Mouse (Mus musculus) embryonic facial prominence, embryonic 11.5 days (tissue): ENCODE data around the gene Olfr148. TPM values are rescaled to one million over a fixed set of nuclear protein-coding genes. Genes with fewer than 3 reads are reported as not detected.

ENCODE experiments used
- polyA plus RNA-seq: library from polyadenylated mRNA; unstranded; fragments of >200 nt; fragmentation: Nextera tagmentation; extraction: Ambion mirVana; gene quantifications from 2 replicates; pipeline ENCODE4 v1.2.1, GENCODE M21; 2014

Gene Olfr148
- polyA plus RNA-seq, 1 experiment from 2014 or later = not detected

Other genes starting within 250 kb of the Olfr148 start
- gene Olfr951, start 223.2 kb upstream of the Olfr148 start, polyA plus RNA-seq = not detected in 2 replicates
- gene Olfr952, start 183.5 kb upstream of the Olfr148 start, polyA plus RNA-seq = not detected in 2 replicates
- not detected in 2 replicates for gene Olfr954, start 154.0 kb upstream of the Olfr148 start, polyA plus RNA-seq
- gene Olfr955, start 138.7 kb upstream of the Olfr148 start, polyA plus RNA-seq = not detected in 2 replicates
- gene Olfr44, start 116.7 kb upstream of the Olfr148 start, polyA plus RNA-seq = not detected in 2 replicates
- not detected in 2 replicates for gene Olfr957, start 94.8 kb upstream of the Olfr148 start, polyA plus RNA-seq
- gene Olfr958, start 56.6 kb upstream of the Olfr148 start, polyA plus RNA-seq = not detected in 2 replicates
- not detected in 2 replicates for gene Olfr959, start 35.1 kb upstream of the Olfr148 start, polyA plus RNA-seq
- gene AW551984, start 6.3 kb upstream of the Olfr148 start, polyA plus RNA-seq = 34.3 and 35.0 TPM in 2 replicates
- gene Olfr960, start 10.7 kb downstream of the Olfr148 start, polyA plus RNA-seq = not detected in 2 replicates
- not detected in 2 replicates for gene Olfr961, start 34.4 kb downstream of the Olfr148 start, polyA plus RNA-seq
- gene Olfr963, start 56.5 kb downstream of the Olfr148 start, polyA plus RNA-seq = not detected in 2 replicates
- gene Olfr149, start 96.5 kb downstream of the Olfr148 start, polyA plus RNA-seq = not detected in 2 replicates
- gene Olfr965, start 100.7 kb downstream of the Olfr148 start, polyA plus RNA-seq = not detected in 2 replicates
- not detected in 2 replicates for gene Olfr150, start 120.3 kb downstream of the Olfr148 start, polyA plus RNA-seq
- gene Olfr967, start 135.6 kb downstream of the Olfr148 start, polyA plus RNA-seq = not detected in 2 replicates
- gene Olfr968, start 172.6 kb downstream of the Olfr148 start, polyA plus RNA-seq = not detected in 2 replicates
- gene Olfr969, start 180.3 kb downstream of the Olfr148 start, polyA plus RNA-seq = not detected in 2 replicates
- gene Olfr970, start 198.2 kb downstream of the Olfr148 start, polyA plus RNA-seq = not detected in 2 replicates
- not detected in 2 replicates for gene Olfr971, start 226.2 kb downstream of the Olfr148 start, polyA plus RNA-seq